Mouse (Mus musculus): ENCODE measurements around the gene Adra2c. TPM values are rescaled to one million over a fixed set of nuclear protein-coding genes. Genes with fewer than 3 reads are reported as not detected.

Gene Adra2c
- polyA plus RNA-seq, 1 experiment: not detected

DNA sequence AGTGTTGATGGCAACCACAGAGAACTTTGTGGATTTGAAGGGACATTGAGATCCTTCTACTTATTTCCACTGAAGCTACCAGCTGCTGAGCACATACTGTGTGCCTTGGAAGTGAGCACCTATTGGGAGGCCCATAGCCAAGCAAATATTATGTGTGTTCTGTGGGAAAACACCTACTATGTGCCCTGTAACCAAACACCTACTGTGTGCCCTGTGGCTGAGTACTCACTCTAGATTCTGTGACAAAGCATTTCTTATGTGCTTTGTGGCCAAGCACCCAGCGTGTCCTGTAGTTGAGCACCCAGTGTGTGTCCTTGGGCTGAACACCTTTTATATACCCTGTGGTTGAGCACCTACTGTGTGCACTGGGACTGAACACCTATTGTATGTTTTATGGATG lies 28.6 kb downstream of the Adra2c start:
- TF ChIP-seq TCF3 (IDR thresholded peaks at IDR 0.05; ENCODE audit: insufficient read length, low read depth): no peak
- TF ChIP-seq USF1 (IDR thresholded peaks at IDR 0.05; ENCODE audit: low read depth): no peak
- no peak for TF ChIP-seq MYOD1 (IDR thresholded peaks at IDR 0.05; ENCODE audit: control insufficient read depth in 1 of 3, insufficient read length in 2 of 3, low read depth in 2 of 3)
- TF ChIP-seq POLR2A (IDR thresholded peaks at IDR 0.05; ENCODE audit: insufficient read length, low read depth): no peak
- no peak for TF ChIP-seq MYOG (IDR thresholded peaks at IDR 0.05; ENCODE audit: control insufficient read depth in 1 of 3, insufficient read depth in 1 of 3, insufficient read length in 2 of 3, low read depth in 2 of 3)
- TF ChIP-seq REST (IDR thresholded peaks at IDR 0.05; ENCODE audit: insufficient read depth, insufficient read length): no peak
- TF ChIP-seq E2F4 (IDR thresholded peaks at IDR 0.05; ENCODE audit: insufficient read depth): no peak
- no peak for TF ChIP-seq POLR2AphosphoS2 (IDR thresholded peaks at IDR 0.05; ENCODE audit: insufficient read length, low read depth)
- H3K27me3 ChIP-seq (ENCODE audit: control insufficient read depth, insufficient read depth, insufficient read length): peaks cover 23% of the 10 kb centered on the region
- H3K4me3 ChIP-seq: no peak overlapping the region
- H3K4me2 ChIP-seq (ENCODE audit: low read depth): no peak overlapping the region
- no peak overlapping the region for H3ac ChIP-seq (ENCODE audit: control insufficient read depth, insufficient read length)
- no peaks in the 10 kb centered on the region for H3K79me2 ChIP-seq (ENCODE audit: control insufficient read depth, insufficient read depth)
- H3K36me3 ChIP-seq (ENCODE audit: control insufficient read depth, insufficient read depth): no peaks in the 10 kb centered on the region

DNA sequence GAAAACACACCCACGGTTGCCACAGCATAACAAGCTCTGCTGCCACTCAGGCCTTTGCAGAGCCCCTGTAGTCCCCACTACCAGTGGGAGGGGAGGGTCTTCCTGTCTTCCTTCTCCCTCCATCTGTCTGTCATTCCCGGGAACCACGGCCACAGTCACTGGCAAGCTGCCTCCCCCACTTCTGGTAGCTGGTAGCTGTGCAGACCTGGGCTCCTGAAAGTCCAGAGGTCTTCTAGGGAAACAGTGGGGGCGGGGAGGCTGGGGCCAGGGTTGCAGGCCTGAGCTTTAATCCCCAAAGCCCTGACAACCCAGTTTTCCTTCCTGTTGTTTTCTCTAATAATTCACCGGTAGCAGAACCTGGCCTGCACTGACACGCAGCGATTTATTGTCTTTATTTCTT lies 31.7 kb downstream of the Adra2c start:
- no peak for TF ChIP-seq MYOG (IDR thresholded peaks at IDR 0.05; ENCODE audit: control insufficient read depth in 1 of 3, insufficient read depth in 1 of 3, insufficient read length in 2 of 3, low read depth in 2 of 3)
- TF ChIP-seq POLR2A (IDR thresholded peaks at IDR 0.05; ENCODE audit: insufficient read length, low read depth): no peak
- no peak for TF ChIP-seq SRF (IDR thresholded peaks at IDR 0.05; ENCODE audit: control insufficient read depth, insufficient read length, low read depth)
- peaks cover 35% of the 10 kb centered on the region for H3K27me3 ChIP-seq (ENCODE audit: control insufficient read depth, insufficient read depth, insufficient read length)

DNA sequence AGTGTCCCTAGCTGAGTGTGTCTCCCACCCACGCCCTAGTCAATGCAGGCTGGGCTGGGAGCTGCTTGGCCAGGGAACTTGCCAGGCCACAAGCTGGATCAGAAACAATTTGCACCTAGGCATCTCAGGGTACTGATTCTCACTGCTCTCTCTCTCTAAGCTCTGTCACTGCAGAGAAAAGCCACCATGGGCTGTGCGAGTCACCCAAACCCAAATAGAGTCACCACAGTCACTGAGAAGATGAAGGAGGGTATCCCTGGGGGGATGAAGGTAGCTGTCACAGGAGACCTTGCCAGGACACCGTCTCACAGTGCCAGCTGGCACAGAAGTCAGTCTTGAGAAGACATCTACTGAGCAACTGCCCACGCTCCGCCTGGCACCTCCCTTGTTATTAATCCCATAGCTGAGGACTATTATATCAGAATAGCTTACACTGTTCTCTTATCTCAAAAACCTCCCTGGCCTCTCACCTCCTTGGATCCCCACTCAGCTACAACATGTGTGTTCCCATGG lies 33.7 kb downstream of the Adra2c start:
- no peaks in the 10 kb centered on the region for H3K36me3 ChIP-seq (ENCODE audit: control insufficient read depth, insufficient read depth)
- no peak overlapping the region for H3K4me2 ChIP-seq (ENCODE audit: low read depth)
- TF ChIP-seq E2F4 (IDR thresholded peaks at IDR 0.05; ENCODE audit: insufficient read depth) (no peak), MYOG (IDR thresholded peaks at IDR 0.05; ENCODE audit: control insufficient read depth in 1 of 3, insufficient read depth in 1 of 3, insufficient read length in 2 of 3, low read depth in 2 of 3) (no peak), POLR2AphosphoS2 (IDR thresholded peaks at IDR 0.05; ENCODE audit: insufficient read length, low read depth) (no peak), MYOD1 (IDR thresholded peaks at IDR 0.05; ENCODE audit: control insufficient read depth in 1 of 3, insufficient read length in 2 of 3, low read depth in 2 of 3) (no peak), TCF3 (IDR thresholded peaks at IDR 0.05; ENCODE audit: insufficient read length, low read depth) (no peak), USF1 (IDR thresholded peaks at IDR 0.05; ENCODE audit: low read depth) (no peak), TCF12 (IDR thresholded peaks at IDR 0.05; ENCODE audit: insufficient read depth, poor library complexity, severe bottlenecking) (no peak), REST (IDR thresholded peaks at IDR 0.05; ENCODE audit: insufficient read depth, insufficient read length) (no peak), POLR2A (IDR thresholded peaks at IDR 0.05; ENCODE audit: insufficient read length, low read depth) (no peak), SRF (IDR thresholded peaks at IDR 0.05; ENCODE audit: control insufficient read depth, insufficient read length, low read depth) (no peak), MAX (IDR thresholded peaks at IDR 0.05; ENCODE audit: low read depth) (no peak), CEBPB (IDR thresholded peaks at IDR 0.05; ENCODE audit: insufficient read depth, poor library complexity, severe bottlenecking) (no peak)
- no peaks in the 10 kb centered on the region for H3K79me2 ChIP-seq (ENCODE audit: control insufficient read depth, insufficient read depth)
- H3K4me3 ChIP-seq: no peak overlapping the region
- H3ac ChIP-seq (ENCODE audit: control insufficient read depth, insufficient read length): no peak overlapping the region
- H3K27me3 ChIP-seq (ENCODE audit: control insufficient read depth, insufficient read depth, insufficient read length): peaks cover 35% of the 10 kb centered on the region

More for the DNA sequence above, 31.7 kb downstream of the Adra2c start:
- Histone ChIP-seq H3K4me3 (no peak overlapping the region), H3K36me3 (ENCODE audit: control insufficient read depth, insufficient read depth) (no peaks in the 10 kb centered on the region), H3K4me2 (ENCODE audit: low read depth) (no peak overlapping the region), H3K79me2 (ENCODE audit: control insufficient read depth, insufficient read depth) (no peaks in the 10 kb centered on the region), H3ac (ENCODE audit: control insufficient read depth, insufficient read length) (no peak overlapping the region)

DNA sequence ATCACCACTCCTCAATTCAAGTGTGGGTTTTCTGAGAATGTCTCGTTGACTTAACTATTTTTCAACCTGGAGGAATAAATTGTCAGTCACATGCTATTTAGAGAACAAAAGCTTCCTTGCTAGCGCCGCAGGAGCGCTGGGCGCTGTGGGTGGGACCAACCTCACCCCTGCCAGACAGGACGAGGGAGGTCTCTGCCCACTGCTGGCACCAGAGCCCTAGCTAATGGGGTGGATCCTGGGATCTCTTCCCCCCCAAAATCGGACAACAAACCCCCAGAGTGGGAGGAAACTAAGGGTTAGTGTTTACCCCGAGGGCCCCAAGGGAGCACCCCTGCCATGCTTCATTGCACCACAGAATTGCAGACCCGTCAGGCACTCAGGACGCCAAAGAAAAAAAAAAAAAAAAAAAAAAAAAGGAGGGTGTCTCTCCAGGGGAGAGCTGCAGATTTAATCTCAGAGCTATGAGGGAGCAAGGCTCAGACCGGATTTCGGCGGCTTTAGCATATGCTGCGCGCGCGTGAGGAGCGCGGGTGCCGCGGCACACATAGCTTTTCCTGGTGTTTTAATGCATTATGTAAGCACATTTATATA lies 35.2 kb downstream of the Adra2c start:
- TF ChIP-seq CEBPB (IDR thresholded peaks at IDR 0.05; ENCODE audit: insufficient read depth, poor library complexity, severe bottlenecking): no peak
- no peak for TF ChIP-seq POLR2AphosphoS2 (IDR thresholded peaks at IDR 0.05; ENCODE audit: insufficient read length, low read depth)
- TF ChIP-seq MYOG (IDR thresholded peaks at IDR 0.05; ENCODE audit: control insufficient read depth in 1 of 3, insufficient read depth in 1 of 3, insufficient read length in 2 of 3, low read depth in 2 of 3): no peak
- no peak for TF ChIP-seq TCF12 (IDR thresholded peaks at IDR 0.05; ENCODE audit: insufficient read depth, poor library complexity, severe bottlenecking)
- TF ChIP-seq MYOD1 (IDR thresholded peaks at IDR 0.05; ENCODE audit: control insufficient read depth in 1 of 3, insufficient read length in 2 of 3, low read depth in 2 of 3): no peak
- no peak for TF ChIP-seq MAX (IDR thresholded peaks at IDR 0.05; ENCODE audit: low read depth)
- TF ChIP-seq TCF3 (IDR thresholded peaks at IDR 0.05; ENCODE audit: insufficient read length, low read depth): no peak
- TF ChIP-seq POLR2A (IDR thresholded peaks at IDR 0.05; ENCODE audit: insufficient read length, low read depth): no peak
- TF ChIP-seq USF1 (IDR thresholded peaks at IDR 0.05; ENCODE audit: low read depth): no peak
- no peak for TF ChIP-seq REST (IDR thresholded peaks at IDR 0.05; ENCODE audit: insufficient read depth, insufficient read length)
- no peak for TF ChIP-seq SRF (IDR thresholded peaks at IDR 0.05; ENCODE audit: control insufficient read depth, insufficient read length, low read depth)
- TF ChIP-seq E2F4 (IDR thresholded peaks at IDR 0.05; ENCODE audit: insufficient read depth): no peak
- H3K27me3 ChIP-seq (ENCODE audit: control insufficient read depth, insufficient read depth, insufficient read length): peaks cover 50% of the 10 kb centered on the region
- H3K4me3 ChIP-seq: no peak overlapping the region
- H3K36me3 ChIP-seq (ENCODE audit: control insufficient read depth, insufficient read depth): no peaks in the 10 kb centered on the region
- H3K4me2 ChIP-seq (ENCODE audit: low read depth): no peak overlapping the region
- H3ac ChIP-seq (ENCODE audit: control insufficient read depth, insufficient read length): no peak overlapping the region
- no peaks in the 10 kb centered on the region for H3K79me2 ChIP-seq (ENCODE audit: control insufficient read depth, insufficient read depth)

Measured in myocyte (in vitro differentiated cells).